Mouse (Mus musculus) heart, embryonic 16.5 days (tissue): ENCODE data around the gene Srprb. TPM values are rescaled to one million over a fixed set of nuclear protein-coding genes. Genes with fewer than 3 reads are reported as not detected.

ENCODE experiments used
- ATAC-seq: fragments of 200-750 bp; cut with Nextera tagmentation; replicated peaks from 2 replicates; pipeline ENCODE4 v1.8.0; 2017; ENCODE audit warnings: moderate number of reproducible peaks; ENCODE audit not compliant: insufficient read depth, low FRiP score; ENCODE audit errors: extremely low read depth
- H3K27ac ChIP-seq: fragments of 300-500 bp; sonication (generic); 2 replicates; pipeline ENCODE4 v1.5.1; 2014; ENCODE audit warnings: mild to moderate bottlenecking, low read length, control low read depth, moderate library complexity
- H3K27me3 ChIP-seq: fragments of 300-500 bp; sonication (generic); 2 replicates; pipeline ENCODE4 v1.6.1; 2014; ENCODE audit warnings: low read length, mixed read lengths; ENCODE audit not compliant: control insufficient read depth, insufficient read depth
- H3K36me3 ChIP-seq: fragments of 300-500 bp; sonication (generic); 2 replicates; pipeline ENCODE4 v1.6.1; 2014; ENCODE audit not compliant: control insufficient read depth, insufficient read depth
- H3K4me1 ChIP-seq: fragments of 300-500 bp; sonication (generic); 2 replicates; pipeline ENCODE4 v1.6.1; 2014; ENCODE audit warnings: low read length, mixed read lengths; ENCODE audit not compliant: control insufficient read depth, insufficient read depth
- H3K4me2 ChIP-seq: fragments of 300-500 bp; sonication (generic); 2 replicates; pipeline ENCODE4 v1.6.1; 2014; ENCODE audit warnings: low read depth, mild to moderate bottlenecking, control low read depth, low read length
- H3K4me3 ChIP-seq: fragments of 300-500 bp; sonication (generic); 2 replicates; pipeline ENCODE4 v1.5.1; 2014; ENCODE audit warnings: mild to moderate bottlenecking, control low read depth, low read length
- H3K9ac ChIP-seq: fragments of 300-500 bp; sonication (generic); 2 replicates; pipeline ENCODE4 v1.6.1; 2014; ENCODE audit warnings: low read length, control low read depth
- H3K9me3 ChIP-seq: fragments of 300-500 bp; sonication (generic); replicated peaks from 2 replicates; pipeline ENCODE4 v1.6.1; 2016; ENCODE audit warnings: low read length; ENCODE audit not compliant: control insufficient read depth
- WGBS: fragments of 180-500 bp; shearing (Covaris S2); extraction: QIAGEN DNeasy Blood & Tissue Kit; methylation state at CpG from one replicate; pipeline ENCODE4 v1.1.7; 2014; 5-methylcytosine and 5-hydroxymethylcytosine counted together
- polyA plus RNA-seq: library from polyadenylated mRNA; unstranded; fragments of >200 nt; fragmentation: Nextera tagmentation; extraction: Ambion mirVana; gene quantifications from 2 replicates; pipeline ENCODE4 v1.2.1, GENCODE M21; 2015

The Srprb gene
- polyA plus RNA-seq, 1 experiment from 2014 or later: 42.6 TPM

DNA sequence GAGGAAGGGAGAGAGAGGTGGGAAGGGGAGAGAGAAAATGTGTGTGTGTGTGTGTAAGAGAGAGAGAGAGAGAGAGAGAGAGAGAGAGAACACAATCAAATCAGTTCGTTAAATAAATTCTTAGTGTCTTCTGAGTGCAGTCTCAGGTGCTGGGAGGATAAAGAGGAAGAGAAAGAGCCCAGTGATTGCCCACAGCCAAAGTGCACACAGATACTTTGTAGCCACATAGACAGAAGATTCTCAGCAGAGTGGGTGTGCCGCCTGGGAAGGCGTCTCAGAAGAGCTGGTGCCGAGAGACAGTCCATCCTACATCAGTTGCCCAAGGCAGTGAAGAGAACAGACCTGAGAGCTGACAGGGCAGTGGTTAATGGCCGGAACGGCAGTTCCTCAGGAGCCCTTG lies 12.3 kb upstream of the Srprb start:
- 80% methylated on average over 6 of the region's 6 CpGs for WGBS
- no peaks in the 10 kb centered on the region for H3K36me3 ChIP-seq
- H3K27ac ChIP-seq: no peak overlapping the region
- no peak overlapping the region for H3K9ac ChIP-seq
- no peak overlapping the region for H3K4me2 ChIP-seq
- ATAC-seq: no peak
- H3K4me1 ChIP-seq: peaks cover 7% of the 10 kb centered on the region
- no peaks in the 10 kb centered on the region for H3K9me3 ChIP-seq
- H3K4me3 ChIP-seq: no peak overlapping the region
- H3K27me3 ChIP-seq: no peaks in the 10 kb centered on the region

- ATAC-seq: 0 out of 2 replicates have a peak, but pooled peaks have one; percentile 49
- no peak overlapping the region for H3K9ac ChIP-seq
- H3K4me1 ChIP-seq: peaks cover 7% of the 10 kb centered on the region
- no peaks in the 10 kb centered on the region for H3K27me3 ChIP-seq
- H3K9me3 ChIP-seq: no peaks in the 10 kb centered on the region
- no peaks in the 10 kb centered on the region for H3K36me3 ChIP-seq
- peak overlapping the region; percentile 24; the same call in 1 of the 2 replicates for H3K27ac ChIP-seq
- 46% methylated on average over 2 of the region's 2 CpGs for WGBS
- no peak overlapping the region for H3K4me3 ChIP-seq
- peak overlapping the region; percentile 22; the same call in 1 of the 2 replicates for H3K4me2 ChIP-seq
Measured at GRCm38 (mm10) chr9:103213631-103214030, 11.7 kb upstream of the Srprb start.

DNA sequence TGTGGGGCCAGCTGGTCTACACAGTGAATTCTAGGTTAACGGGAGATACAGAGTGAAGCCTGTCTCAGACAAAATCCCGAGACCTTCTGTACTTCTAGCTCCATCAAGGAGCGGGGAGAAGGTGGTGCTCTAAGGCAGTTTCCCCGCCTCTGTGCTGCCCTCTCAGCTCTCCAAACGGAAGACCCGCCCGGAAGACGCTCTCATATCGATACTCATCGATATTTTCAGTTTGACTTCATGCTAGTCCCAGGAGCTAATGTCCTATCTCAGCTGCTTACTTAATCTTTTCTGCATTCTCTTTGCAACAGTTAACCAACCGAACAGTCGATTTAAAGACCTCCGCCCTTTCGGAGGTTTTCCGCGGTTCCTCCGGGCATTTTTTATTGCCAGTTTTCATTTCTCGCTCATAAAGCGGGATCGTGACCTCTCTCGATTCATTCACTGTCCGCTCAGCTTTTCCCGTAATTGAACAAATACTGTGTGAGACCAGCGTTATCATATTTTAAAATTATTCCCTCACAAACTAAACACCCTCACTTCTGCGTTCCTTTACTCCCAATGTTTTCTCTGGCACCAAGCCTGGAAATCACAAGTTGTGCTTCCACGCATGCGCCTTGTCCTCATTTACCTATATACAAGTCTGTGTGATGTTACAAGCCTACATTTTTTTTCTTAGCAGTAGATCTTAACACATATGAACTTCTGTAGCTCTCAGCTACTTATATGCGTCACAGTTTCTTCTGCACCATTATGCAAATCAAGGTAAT lies 10.9 kb upstream of the Srprb start:
- Histone ChIP-seq H3K36me3 (no peaks in the 10 kb centered on the region), H3K9me3 (no peaks in the 10 kb centered on the region), H3K27ac (no peak overlapping the region; the same call in 1 of the 2 replicates), H3K4me3 (peak overlapping the region; percentile 48), H3K27me3 (no peaks in the 10 kb centered on the region), H3K4me2 (peak overlapping the region; percentile 49), H3K9ac (0 out of 2 replicates have a peak overlapping the region, but pooled peaks have one; percentile 21), H3K4me1 (peaks cover 7% of the 10 kb centered on the region)
- ATAC-seq: no peak
- 55% methylated on average over 28 of the region's 28 CpGs for WGBS

DNA sequence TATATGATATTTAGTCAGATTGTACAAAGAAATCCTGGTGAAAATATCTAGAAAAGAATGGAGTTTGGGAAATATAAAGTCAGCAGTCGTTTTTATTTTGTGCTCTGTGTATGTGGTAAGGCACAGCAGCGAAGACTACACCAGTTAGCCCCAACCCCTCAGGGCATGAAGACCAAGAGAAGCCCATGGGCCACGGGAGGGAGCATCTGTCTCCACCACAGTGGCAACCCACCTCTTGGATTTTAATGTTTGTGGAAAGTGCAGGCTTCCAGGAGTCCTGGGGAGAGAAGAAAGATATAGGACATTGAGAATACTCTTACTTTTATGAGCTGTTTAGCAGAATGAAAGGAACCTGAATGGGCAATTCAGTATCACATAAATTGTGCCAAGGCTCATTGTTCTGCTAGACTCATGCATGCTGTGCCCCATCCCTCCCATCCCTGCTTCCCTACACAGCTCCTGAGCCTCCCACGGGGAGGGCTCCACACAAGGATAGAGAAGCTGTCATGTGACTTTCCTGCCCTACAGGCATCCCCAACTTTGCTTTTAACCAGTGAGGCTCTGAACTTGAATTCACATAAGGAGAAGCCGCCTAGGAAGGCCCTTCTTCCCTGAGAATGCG lies 7.0 kb upstream of the Srprb start:
- H3K9me3 ChIP-seq: no peaks in the 10 kb centered on the region; the same call in 1 of the 2 replicates
- no peak for ATAC-seq
- WGBS: 60% methylated on average over 6 of the region's 6 CpGs
- H3K9ac ChIP-seq: no peak overlapping the region
- peaks cover 5% of the 10 kb centered on the region for H3K4me1 ChIP-seq
- H3K27ac ChIP-seq: no peak overlapping the region
- no peaks in the 10 kb centered on the region for H3K27me3 ChIP-seq
- no peak overlapping the region for H3K4me3 ChIP-seq
- no peaks in the 10 kb centered on the region for H3K36me3 ChIP-seq
- no peak overlapping the region for H3K4me2 ChIP-seq

GRCm38 (mm10) chr9:103207846-103208245 lies 5.9 kb upstream of the Srprb start:
- Histone ChIP-seq H3K9ac (no peak overlapping the region), H3K9me3 (no peaks in the 10 kb centered on the region; the same call in 1 of the 2 replicates), H3K27ac (no peak overlapping the region), H3K36me3 (no peaks in the 10 kb centered on the region), H3K4me3 (peak overlapping the region; percentile 41), H3K27me3 (no peaks in the 10 kb centered on the region), H3K4me2 (peak overlapping the region; percentile 74), H3K4me1 (no peaks in the 10 kb centered on the region)
- peak; percentile 89 for ATAC-seq
- WGBS: 9% methylated on average over 16 of the region's 16 CpGs

GRCm38 (mm10) chr9:103205786-103206185 lies 3.8 kb upstream of the Srprb start:
- Histone ChIP-seq H3K27ac (no peak overlapping the region), H3K9ac (no peak overlapping the region), H3K27me3 (no peaks in the 10 kb centered on the region), H3K4me3 (no peak overlapping the region), H3K9me3 (no peaks in the 10 kb centered on the region; the same call in 1 of the 2 replicates), H3K36me3 (no peaks in the 10 kb centered on the region), H3K4me1 (peaks cover 4% of the 10 kb centered on the region; the same call in 1 of the 2 replicates), H3K4me2 (no peak overlapping the region)
- WGBS: 83% methylated on average over 5 of the region's 5 CpGs
- no peak for ATAC-seq

- WGBS: 81% methylated on average over 4 of the region's 4 CpGs
- peaks cover 26% of the 10 kb centered on the region for H3K36me3 ChIP-seq
- no peaks in the 10 kb centered on the region for H3K4me1 ChIP-seq
- H3K4me3 ChIP-seq: no peak overlapping the region
- ATAC-seq: no peak
- no peak overlapping the region for H3K27ac ChIP-seq
- H3K4me2 ChIP-seq: no peak overlapping the region
- H3K9ac ChIP-seq: no peak overlapping the region
- no peaks in the 10 kb centered on the region for H3K27me3 ChIP-seq
- no peaks in the 10 kb centered on the region for H3K9me3 ChIP-seq
Measured at GRCm38 (mm10) chr9:103188416-103188815, 13.5 kb downstream of the Srprb start.

DNA sequence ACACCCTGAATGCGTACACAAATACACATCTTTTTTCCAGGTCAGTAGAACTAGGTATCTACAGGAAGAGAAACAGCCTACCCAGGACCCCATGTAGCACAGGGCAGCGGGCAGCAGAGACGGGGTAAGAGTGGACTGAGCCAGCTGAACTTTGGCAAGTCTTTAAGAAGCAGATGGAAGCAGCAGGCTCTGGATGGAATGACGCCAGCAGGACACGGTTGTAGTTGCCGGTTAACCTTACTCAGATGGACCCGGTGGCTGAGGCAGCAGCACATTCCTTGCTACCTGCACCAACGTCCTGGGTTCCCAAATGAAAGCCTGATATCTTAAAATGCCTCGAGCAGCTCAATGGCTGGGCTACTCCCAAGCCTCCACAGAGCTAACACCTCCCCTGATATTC lies 15.2 kb downstream of the Srprb start:
- Histone ChIP-seq H3K9me3 (no peaks in the 10 kb centered on the region), H3K9ac (no peak overlapping the region), H3K27ac (no peak overlapping the region), H3K4me1 (no peaks in the 10 kb centered on the region), H3K4me3 (no peak overlapping the region), H3K4me2 (no peak overlapping the region), H3K36me3 (peaks cover 22% of the 10 kb centered on the region), H3K27me3 (no peaks in the 10 kb centered on the region)
- no peak for ATAC-seq
- 59% methylated on average over 9 of the region's 9 CpGs for WGBS

DNA sequence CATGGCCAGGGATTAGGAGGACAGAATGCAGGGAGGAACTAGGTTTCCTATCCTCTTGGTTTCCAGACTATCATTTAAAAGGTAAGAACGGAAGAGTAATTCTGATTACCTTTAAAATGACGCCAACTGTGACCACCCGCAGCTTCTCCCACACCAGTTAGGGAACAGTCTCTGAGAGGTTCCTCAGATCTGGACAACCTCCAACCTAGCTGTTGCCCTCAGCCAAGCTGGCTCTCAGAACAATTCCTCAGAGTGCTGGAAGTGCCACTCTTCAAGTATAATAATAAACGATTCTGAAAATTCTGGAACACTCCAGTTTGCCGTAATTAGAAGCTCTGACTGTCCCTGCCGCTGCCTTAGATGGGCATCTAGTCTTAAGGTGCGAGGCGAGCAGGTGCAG lies 16.0 kb downstream of the Srprb start:
- no peak overlapping the region for H3K4me2 ChIP-seq
- WGBS: 73% methylated on average over 8 of the region's 8 CpGs

More for the DNA sequence above, 16.0 kb downstream of the Srprb start:
- no peaks in the 10 kb centered on the region for H3K9me3 ChIP-seq
- no peaks in the 10 kb centered on the region for H3K4me1 ChIP-seq
- ATAC-seq: no peak
- H3K4me3 ChIP-seq: no peak overlapping the region
- H3K36me3 ChIP-seq: peaks cover 22% of the 10 kb centered on the region
- H3K27me3 ChIP-seq: no peaks in the 10 kb centered on the region
- no peak overlapping the region for H3K9ac ChIP-seq
- no peak overlapping the region for H3K27ac ChIP-seq
